Mouse (Mus musculus) heart, postnatal 0 days (tissue): ENCODE results near the gene Ptges2. TPM values are rescaled to one million over a fixed set of nuclear protein-coding genes. Genes with fewer than 3 reads are reported as not detected.

Source experiments
- ATAC-seq: fragments of 200-750 bp; cut with Nextera tagmentation; 2 replicates; pipeline ENCODE4 v1.8.0; 2017; ENCODE audit warnings: low read depth, moderate number of reproducible peaks, moderate library complexity; ENCODE audit not compliant: insufficient read depth
- DNase-seq: peaks from one replicate; pipeline ENCODE4 v3.0.0-alpha.2; 2016; ENCODE audit warnings: low spot score
- H3K27ac ChIP-seq: fragments of 300-500 bp; sonication (generic); 2 replicates; pipeline ENCODE4 v1.5.1; 2014; ENCODE audit warnings: low read depth, mild to moderate bottlenecking
- H3K27me3 ChIP-seq: fragments of 300-500 bp; sonication (generic); 2 replicates; pipeline ENCODE4 v1.6.1; 2014; ENCODE audit warnings: low read length, mixed read lengths; ENCODE audit not compliant: control insufficient read depth, insufficient read depth
- H3K36me3 ChIP-seq: fragments of 300-500 bp; sonication (generic); replicated peaks from 2 replicates; pipeline ENCODE4 v1.6.1; 2014; ENCODE audit warnings: low read length, mixed read lengths; ENCODE audit not compliant: control insufficient read depth, insufficient read depth
- H3K4me1 ChIP-seq: fragments of 300-500 bp; sonication (generic); 2 replicates; pipeline ENCODE4 v1.6.1; 2014; ENCODE audit warnings: antibody characterized with exemption; ENCODE audit not compliant: control insufficient read depth, insufficient read depth
- H3K4me2 ChIP-seq: fragments of 300-500 bp; sonication (generic); 2 replicates; pipeline ENCODE4 v1.6.1; 2014; ENCODE audit warnings: low read depth, mild to moderate bottlenecking, low read length, moderate library complexity
- H3K4me3 ChIP-seq: fragments of 300-500 bp; sonication (generic); 2 replicates; pipeline ENCODE4 v1.5.1; 2014; ENCODE audit warnings: low read depth, low read length
- H3K9ac ChIP-seq: fragments of 300-500 bp; sonication (generic); replicated peaks from 2 replicates; pipeline ENCODE4 v1.6.1; 2014; ENCODE audit warnings: low read depth, low read length, mixed read lengths
- H3K9me3 ChIP-seq: fragments of 300-500 bp; sonication (generic); replicated peaks from 2 replicates; pipeline ENCODE4 v1.6.1; 2016; ENCODE audit warnings: low read length; ENCODE audit not compliant: control insufficient read depth
- CTCF ChIP-seq: IDR thresholded peaks from 2 replicates; pipeline ENCODE4 v1.5.1; 2016; ENCODE audit warnings: antibody characterized with exemption, control low read depth, low read depth
- EP300 ChIP-seq: IDR thresholded peaks from 2 replicates; pipeline ENCODE4 v1.6.1; 2016; ENCODE audit warnings: antibody characterized with exemption, low read depth
- WGBS: fragments of 180-500 bp; shearing (Covaris S2); extraction: QIAGEN DNeasy Blood & Tissue Kit; methylation state at CpG from one replicate; pipeline ENCODE4 v1.1.7; 2014; 5-methylcytosine and 5-hydroxymethylcytosine counted together
- polyA plus RNA-seq: library from polyadenylated mRNA; unstranded; fragments of >200 nt; fragmentation: Nextera tagmentation; extraction: Ambion mirVana; gene quantifications from 2 replicates; pipeline ENCODE4 v1.2.1, GENCODE M21; 2015
- total RNA-seq: library from RNA; depleted of rRNA; stranded (reverse); fragments of >200 nt; gene quantifications from 2 replicates; pipeline ENCODE4 v1.2.3, GENCODE M21; 2014; ENCODE audit warnings: low replicate concordance

Gene Ptges2
- total and polyA plus RNA-seq, 2 experiments from 2014 or later, result 33.9 to 65.4 TPM

DNA sequence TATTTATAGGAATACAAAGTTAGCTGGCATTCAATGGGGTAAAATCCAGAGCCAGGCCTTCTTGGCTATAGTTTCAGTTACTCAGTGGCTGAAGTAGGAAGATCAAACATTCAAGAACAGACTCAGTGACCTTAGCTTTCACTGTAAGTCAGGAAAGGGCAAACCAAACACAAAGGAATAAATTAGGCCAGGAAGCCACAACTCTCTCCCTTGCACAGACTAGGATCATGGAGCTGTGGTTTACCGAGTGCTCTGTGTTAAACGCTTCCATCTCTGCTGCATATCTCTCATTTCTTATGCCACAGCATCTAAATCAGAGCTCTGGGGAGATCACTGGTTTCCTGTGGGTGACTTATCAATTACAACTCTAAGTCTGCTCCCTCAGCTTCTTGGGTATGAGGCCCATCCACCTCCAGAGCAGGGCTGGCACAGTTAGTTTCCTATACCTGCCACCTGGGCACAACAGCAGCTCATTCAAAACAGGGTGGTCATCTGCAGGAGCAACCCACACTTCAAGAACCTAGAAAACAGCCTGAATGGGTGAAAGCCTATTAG, 42.0 kb downstream of the Ptges2 start:
- no peaks in the 10 kb centered on the region for H3K9me3 ChIP-seq
- H3K27me3 ChIP-seq, result no peaks in the 10 kb centered on the region
- no peak overlapping the region for H3K4me3 ChIP-seq
- no peaks in the 10 kb centered on the region for H3K36me3 ChIP-seq
- TF ChIP-seq EP300 (no peak), CTCF (no peak)
- DNase-seq (no peak), ATAC-seq (no peak)
- H3K4me1 ChIP-seq, result peaks cover 19% of the 10 kb centered on the region
- WGBS, result 55% methylated on average over 2 of the region's 2 CpGs
- H3K27ac ChIP-seq, result peak overlapping the region; percentile 80
- H3K9ac ChIP-seq, result no peak overlapping the region; the same call in 1 of the 2 replicates
- no peak overlapping the region for H3K4me2 ChIP-seq

DNA sequence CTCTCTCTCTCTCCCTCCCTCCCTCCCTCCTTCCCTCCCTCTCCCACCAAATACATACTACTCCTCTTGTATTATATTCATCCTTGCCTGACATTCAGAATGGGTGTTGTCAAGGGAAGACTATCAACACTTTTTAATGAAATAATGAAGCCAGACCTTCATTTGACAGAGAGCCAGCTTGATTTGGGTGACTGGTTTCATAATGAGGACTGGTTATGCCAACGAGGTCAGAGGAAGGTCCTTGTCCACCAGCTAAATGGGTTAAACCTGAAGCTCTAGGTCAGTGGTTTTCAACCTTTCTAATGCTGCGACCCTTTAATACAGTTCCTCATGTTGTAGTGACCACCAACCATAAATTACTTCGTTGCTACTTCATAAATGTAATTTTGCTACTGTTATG, 43.0 kb downstream of the Ptges2 start:
- TF ChIP-seq EP300, result no peak
- TF ChIP-seq CTCF, result no peak
- Histone ChIP-seq H3K9me3 (no peaks in the 10 kb centered on the region), H3K27ac (no peak overlapping the region), H3K4me3 (no peak overlapping the region), H3K36me3 (no peaks in the 10 kb centered on the region), H3K9ac (no peak overlapping the region), H3K27me3 (no peaks in the 10 kb centered on the region), H3K4me2 (no peak overlapping the region), H3K4me1 (peaks cover 19% of the 10 kb centered on the region)
- 86% methylated on average over 3 of the region's 3 CpGs for WGBS
- ATAC-seq, result no peak
- no peak for DNase-seq

DNA sequence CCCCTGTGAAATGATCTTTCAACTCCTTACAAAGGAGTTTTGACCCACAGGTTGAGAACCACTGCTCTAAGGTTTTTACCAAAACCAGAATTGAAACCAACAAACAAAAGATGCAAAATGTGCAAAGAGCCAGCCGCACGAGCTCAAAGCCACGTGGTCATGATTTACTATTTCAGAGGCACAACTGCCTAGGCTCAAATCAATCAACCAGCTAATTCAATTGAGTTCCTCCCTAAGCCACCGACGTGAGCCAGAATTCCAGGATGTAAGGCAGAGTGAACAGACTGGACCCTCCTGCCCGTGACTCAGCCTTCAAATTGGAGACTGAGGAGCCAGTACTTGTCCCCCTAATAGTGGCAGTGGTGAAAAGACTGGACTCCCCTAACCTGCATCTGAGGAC, 43.5 kb downstream of the Ptges2 start:
- Histone ChIP-seq H3K36me3 (no peaks in the 10 kb centered on the region), H3K9me3 (no peaks in the 10 kb centered on the region), H3K27ac (peak overlapping the region; percentile 17; the same call in 1 of the 2 replicates), H3K27me3 (no peaks in the 10 kb centered on the region), H3K9ac (no peak overlapping the region), H3K4me1 (peaks cover 19% of the 10 kb centered on the region), H3K4me2 (no peak overlapping the region), H3K4me3 (no peak overlapping the region)
- no peak for ATAC-seq
- TF ChIP-seq CTCF (no peak), EP300 (no peak)
- DNase-seq, result no peak
- WGBS, result 69% methylated on average over 6 of the region's 6 CpGs

DNA sequence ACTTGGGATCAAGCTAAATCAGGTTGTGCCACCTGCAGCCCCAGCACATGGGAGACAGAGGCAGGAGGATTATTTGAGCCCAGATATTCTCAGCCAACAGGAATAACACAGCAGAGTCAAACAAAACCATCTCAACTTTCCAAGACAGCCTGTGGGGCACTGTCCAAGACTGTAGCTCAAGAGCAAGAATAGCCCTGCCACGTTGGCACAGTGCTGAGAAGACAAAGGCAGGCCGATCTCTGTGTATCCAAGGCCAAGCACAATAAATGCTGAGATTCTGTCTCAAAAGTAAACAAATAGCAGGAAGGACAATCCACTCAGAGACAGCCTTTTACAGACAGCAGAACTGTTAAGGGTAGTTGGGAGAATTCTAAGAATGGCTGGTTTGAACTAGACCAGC, 44.5 kb downstream of the Ptges2 start:
- Histone ChIP-seq H3K27me3 (no peaks in the 10 kb centered on the region), H3K4me1 (peaks cover 19% of the 10 kb centered on the region), H3K36me3 (peaks cover 8% of the 10 kb centered on the region; the same call in 1 of the 2 replicates), H3K9ac (no peak overlapping the region), H3K4me3 (no peak overlapping the region), H3K27ac (peak overlapping the region; percentile 55), H3K9me3 (no peaks in the 10 kb centered on the region), H3K4me2 (no peak overlapping the region)
- DNase-seq, result no peak
- no peak for ATAC-seq
- 41% methylated on average over 2 of the region's 2 CpGs for WGBS
- no peak for TF ChIP-seq EP300
- no peak for TF ChIP-seq CTCF

DNA sequence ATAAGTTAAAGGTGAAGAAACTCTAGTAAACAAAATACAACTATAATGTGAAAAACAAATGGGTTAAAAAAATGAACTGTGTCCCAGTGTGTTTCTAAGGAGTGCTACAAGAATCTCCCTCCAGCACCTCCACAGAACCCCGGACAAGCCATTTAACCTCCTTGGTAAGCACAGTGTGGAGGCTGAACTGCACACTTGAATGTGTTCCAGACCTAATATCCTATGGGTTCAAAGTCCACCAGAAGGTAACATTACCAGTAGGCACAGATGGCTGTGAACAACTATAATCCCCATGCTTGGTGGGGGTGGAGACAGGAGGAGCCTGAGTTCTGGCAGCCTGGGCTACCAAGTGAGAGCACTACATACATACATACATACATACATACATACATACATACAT, 44.9 kb downstream of the Ptges2 start:
- Histone ChIP-seq H3K9ac (no peak overlapping the region), H3K4me1 (peaks cover 19% of the 10 kb centered on the region), H3K36me3 (peaks cover 9% of the 10 kb centered on the region; the same call in 1 of the 2 replicates), H3K4me2 (no peak overlapping the region), H3K9me3 (no peaks in the 10 kb centered on the region), H3K27me3 (no peaks in the 10 kb centered on the region), H3K4me3 (no peak overlapping the region), H3K27ac (no peak overlapping the region)
- no peak for TF ChIP-seq EP300
- TF ChIP-seq CTCF, result no peak
- whole genome bisulfite sequencing, result 78% methylated on average over 1 of the region's 1 CpGs
- DNase-seq (no peak), ATAC-seq (no peak)

DNA sequence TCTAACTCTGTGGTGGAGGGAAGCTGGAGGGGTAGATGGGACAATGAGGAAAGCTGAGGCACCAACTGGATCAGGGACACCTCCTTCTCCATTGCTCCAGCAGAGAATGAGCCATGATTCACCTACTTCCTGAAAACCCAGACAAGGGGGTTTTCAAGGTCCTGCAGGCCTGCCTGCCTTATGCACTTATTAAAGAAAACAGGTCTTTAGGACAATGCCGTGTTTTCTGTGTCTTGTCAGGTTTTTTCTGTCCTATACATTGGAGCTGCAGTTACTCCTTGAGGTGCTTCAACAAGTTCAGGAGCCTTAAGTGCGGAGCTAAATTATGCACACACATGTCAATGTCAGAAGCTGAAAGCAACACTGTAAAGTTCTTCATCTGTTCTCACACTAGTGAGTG, 45.9 kb downstream of the Ptges2 start:
- no peak for DNase-seq
- Histone ChIP-seq H3K4me2 (no peak overlapping the region), H3K4me1 (peaks cover 20% of the 10 kb centered on the region), H3K9ac (no peak overlapping the region), H3K27me3 (no peaks in the 10 kb centered on the region), H3K9me3 (no peaks in the 10 kb centered on the region), H3K27ac (no peak overlapping the region), H3K36me3 (peaks cover 9% of the 10 kb centered on the region; the same call in 1 of the 2 replicates), H3K4me3 (no peak overlapping the region)
- TF ChIP-seq EP300, result no peak
- no peak for TF ChIP-seq CTCF
- WGBS, result 77% methylated on average over 2 of the region's 2 CpGs
- no peak for ATAC-seq
